Mouse (Mus musculus) liver, embryonic 14.5 days (tissue): ENCODE measurements around the gene Zc3hav1. TPM values are rescaled to one million over a fixed set of nuclear protein-coding genes. Genes with fewer than 3 reads are reported as not detected.

Experiments
- ATAC-seq: fragments of 200-750 bp; cut with Nextera tagmentation; 2 replicates; pipeline ENCODE4 v1.8.0; 2017; ENCODE audit warnings: moderate number of reproducible peaks, mild to moderate bottlenecking, moderate library complexity; ENCODE audit not compliant: insufficient read depth
- DNase-seq, 3 experiments: peaks; one replicate each; pipeline ENCODE4 v3.0.0-alpha.2; 2012 to 2013; ENCODE audit warnings: low read depth in 3 of 3, low spot score in 3 of 3
- H3K27ac ChIP-seq: fragments of 300-500 bp; sonication (generic); 2 replicates; pipeline ENCODE4 v1.5.1; 2014; ENCODE audit warnings: moderate library complexity, mild to moderate bottlenecking, control low read depth, inconsistent platforms
- H3K27me3 ChIP-seq: fragments of 300-500 bp; sonication (generic); 2 replicates; pipeline ENCODE4 v1.6.1; 2014; ENCODE audit warnings: mild to moderate bottlenecking, low read length, moderate library complexity; ENCODE audit not compliant: control insufficient read depth, insufficient read depth
- H3K36me3 ChIP-seq: fragments of 300-500 bp; sonication (generic); replicated peaks from 2 replicates; pipeline ENCODE4 v1.6.1; 2014; ENCODE audit warnings: low read depth; ENCODE audit not compliant: control insufficient read depth, insufficient read depth
- H3K4me1 ChIP-seq, 2 experiments: fragments of 200-500 bp in 1 of 2; fragments of 300-500 bp in 1 of 2; sonication (generic) in 1 of 2; replicated peaks; 2 replicates each; pipeline ENCODE4 v1.6.1; 2012 to 2014; ENCODE audit warnings: antibody characterized with exemption in 1 of 2, inconsistent platforms in 1 of 2, low read length in 1 of 2; ENCODE audit not compliant: control insufficient read depth in 2 of 2, insufficient read depth in 2 of 2
- H3K4me2 ChIP-seq: fragments of 300-500 bp; sonication (generic); 2 replicates; pipeline ENCODE4 v1.6.1; 2014; ENCODE audit warnings: low read depth, mild to moderate bottlenecking, control low read depth, moderate library complexity
- H3K4me3 ChIP-seq, 2 experiments: fragments of 200-500 bp in 1 of 2; fragments of 300-500 bp in 1 of 2; sonication (generic) in 1 of 2; 2 replicates each; pipeline ENCODE4 v1.5.1; 2012 to 2014; ENCODE audit warnings: low read depth in 2 of 2, low read length in 2 of 2, mild to moderate bottlenecking in 2 of 2, control low read depth in 1 of 2, inconsistent platforms in 1 of 2, moderate library complexity in 1 of 2; ENCODE audit not compliant: insufficient read depth in 1 of 2
- H3K9ac ChIP-seq: fragments of 300-500 bp; sonication (generic); replicated peaks from 2 replicates; pipeline ENCODE4 v1.6.1; 2014; ENCODE audit warnings: mild to moderate bottlenecking, control low read depth, moderate library complexity
- H3K9me3 ChIP-seq: fragments of 300-500 bp; sonication (generic); 2 replicates; pipeline ENCODE4 v1.6.1; 2016; ENCODE audit warnings: low read length, mixed read lengths; ENCODE audit not compliant: control insufficient read depth
- CTCF ChIP-seq: IDR thresholded peaks from 2 replicates; pipeline ENCODE4 v1.5.1; 2016; ENCODE audit warnings: antibody characterized with exemption, low read depth, control low read depth
- EP300 ChIP-seq: IDR thresholded peaks from 2 replicates; pipeline ENCODE4 v1.6.1; 2016; ENCODE audit warnings: antibody characterized with exemption, low read depth
- WGBS: fragments of 180-500 bp; shearing (Covaris S2); extraction: QIAGEN DNeasy Blood & Tissue Kit; methylation state at CpG from one replicate; pipeline ENCODE4 v1.1.7; 2014; ENCODE audit not compliant: insufficient replicate concordance; 5-methylcytosine and 5-hydroxymethylcytosine counted together
- polyA plus RNA-seq, 2 experiments: library from polyadenylated mRNA; depleted of rRNA in 1 of 2; stranded (reverse) in 1 of 2; unstranded in 1 of 2; fragments of >200 nt; fragmentation: Nextera tagmentation in 1 of 2; extraction: Ambion mirVana in 1 of 2; gene quantifications; 2 replicates each; pipeline versions ENCODE4 v1.2.1 to v1.2.3; 2012 to 2014

The Zc3hav1 gene
- polyA plus RNA-seq, 2 experiments, result 17.0 to 23.0 TPM

- no peak for DNase-seq
- no peak for ATAC-seq
- H3K9me3 ChIP-seq, result no peaks in the 10 kb centered on the region
- H3K27ac ChIP-seq, result no peak overlapping the region
- peak; percentile 53 for TF ChIP-seq CTCF
- no peak for TF ChIP-seq EP300
- no peak overlapping the region for H3K4me2 ChIP-seq
- no peaks in the 10 kb centered on the region for H3K4me1 ChIP-seq
- H3K4me3 ChIP-seq, result no peak overlapping the region
- H3K9ac ChIP-seq, result no peak overlapping the region
- WGBS, result 62% methylated on average over 3 of the region's 3 CpGs
- no peaks in the 10 kb centered on the region for H3K36me3 ChIP-seq
- H3K27me3 ChIP-seq, result no peaks in the 10 kb centered on the region
These were observed 15.5 kb upstream of the Zc3hav1 start for GRCm38 (mm10) chr6:38369945-38370344.

DNA sequence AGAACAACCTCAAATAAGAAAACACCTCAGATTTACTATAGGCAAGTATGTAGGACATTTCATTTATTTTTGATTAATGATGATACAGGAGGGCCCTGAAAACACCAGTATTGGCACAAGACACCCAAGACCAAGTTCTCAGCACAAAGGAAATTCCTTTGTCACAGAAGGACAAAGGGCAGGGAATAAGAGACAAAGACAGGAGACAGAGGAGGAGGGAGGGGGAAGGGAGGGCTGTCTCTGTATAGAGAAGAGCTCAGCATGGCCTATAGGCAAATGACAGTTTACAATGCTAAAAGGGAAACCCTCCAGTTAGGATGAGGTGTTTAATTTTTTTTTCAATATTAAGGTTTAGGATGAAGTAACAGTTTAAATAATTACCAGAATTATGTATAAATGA is 9.7 kb upstream of the Zc3hav1 start:
- Histone ChIP-seq H3K27ac (no peak overlapping the region), H3K9ac (no peak overlapping the region), H3K4me1 (peaks cover 17 to 18% of the 10 kb centered on the region in 2 experiments), H3K27me3 (no peaks in the 10 kb centered on the region), H3K36me3 (no peaks in the 10 kb centered on the region), H3K4me2 (no peak overlapping the region), H3K9me3 (no peaks in the 10 kb centered on the region), H3K4me3 (no peak overlapping the region)
- no peak for TF ChIP-seq EP300
- TF ChIP-seq CTCF, result no peak
- no peak for DNase-seq
- ATAC-seq, result no peak

DNA sequence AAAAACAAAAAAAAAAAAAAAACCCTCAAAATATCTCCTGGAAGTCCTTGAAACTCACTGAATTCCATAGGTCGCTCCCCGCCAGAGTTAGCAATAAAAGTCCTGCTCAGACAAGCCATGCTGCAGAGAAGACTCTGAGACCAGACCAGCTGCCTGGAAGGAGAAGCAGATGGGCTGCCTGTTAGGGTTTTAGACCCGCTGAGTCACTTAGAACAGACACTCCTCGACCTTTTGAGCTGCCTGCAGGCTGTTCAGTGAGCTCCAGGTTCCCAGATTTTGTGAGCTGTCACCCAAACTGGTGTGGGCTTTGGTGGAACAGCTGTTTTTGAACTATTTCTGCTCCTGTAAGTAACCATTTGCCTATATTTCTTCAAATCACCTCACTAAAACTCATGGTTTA is 9.0 kb upstream of the Zc3hav1 start:
- Histone ChIP-seq H3K4me2 (no peak overlapping the region), H3K36me3 (no peaks in the 10 kb centered on the region), H3K9ac (no peak overlapping the region), H3K4me3 (no peak overlapping the region), H3K27ac (no peak overlapping the region), H3K4me1 (peaks cover 21 to 24% of the 10 kb centered on the region in 2 experiments), H3K9me3 (no peaks in the 10 kb centered on the region), H3K27me3 (no peaks in the 10 kb centered on the region)
- ATAC-seq, result no peak
- no peak for DNase-seq
- TF ChIP-seq CTCF (no peak), EP300 (no peak)
- 59% methylated on average over 4 of the region's 4 CpGs for WGBS

GRCm38 (mm10) chr6:38361937-38362336 is 7.5 kb upstream of the Zc3hav1 start:
- Histone ChIP-seq H3K4me1 (peaks cover 26 to 29% of the 10 kb centered on the region in 2 experiments), H3K4me2 (no peak overlapping the region), H3K4me3 (no peak overlapping the region), H3K9ac (no peak overlapping the region), H3K27ac (no peak overlapping the region), H3K27me3 (no peaks in the 10 kb centered on the region), H3K9me3 (no peaks in the 10 kb centered on the region), H3K36me3 (no peaks in the 10 kb centered on the region)
- TF ChIP-seq CTCF (no peak), EP300 (no peak)
- DNase-seq (no peak), ATAC-seq (no peak)
- WGBS, result 71% methylated on average over 1 of the region's 1 CpGs

- H3K27ac ChIP-seq, result peak overlapping the region; percentile 73
- whole genome bisulfite sequencing, result 25% methylated on average over 4 of the region's 4 CpGs
These were observed 6.7 kb upstream of the Zc3hav1 start for GRCm38 (mm10) chr6:38361065-38361464.

More at GRCm38 (mm10) chr6:38361065-38361464, 6.7 kb upstream of the Zc3hav1 start:
- Histone ChIP-seq H3K9ac (no peak overlapping the region), H3K4me3 (no peak overlapping the region), H3K4me2 (no peak overlapping the region), H3K4me1 (peaks cover 31 to 33% of the 10 kb centered on the region in 2 experiments), H3K27me3 (no peaks in the 10 kb centered on the region), H3K9me3 (no peaks in the 10 kb centered on the region), H3K36me3 (no peaks in the 10 kb centered on the region)
- TF ChIP-seq EP300 (no peak), CTCF (no peak)
- ATAC-seq (0 out of 2 replicates have a peak, but pooled peaks have one; percentile 18), DNase-seq (no peak)
